Mouse (Mus musculus): ENCODE data around the gene Bcl2l11. TPM values are rescaled to one million over a fixed set of nuclear protein-coding genes. Genes with fewer than 3 reads are reported as not detected.
"Not testable (repeated sequence)": the region's sequence is repeated elsewhere in the genome, so short reads cannot be mapped to it uniquely, and the experiment has no call there.

The Bcl2l11 gene
- polyA plus RNA-seq, 1 experiment from 2014 or later = 29.9 TPM

DNA sequence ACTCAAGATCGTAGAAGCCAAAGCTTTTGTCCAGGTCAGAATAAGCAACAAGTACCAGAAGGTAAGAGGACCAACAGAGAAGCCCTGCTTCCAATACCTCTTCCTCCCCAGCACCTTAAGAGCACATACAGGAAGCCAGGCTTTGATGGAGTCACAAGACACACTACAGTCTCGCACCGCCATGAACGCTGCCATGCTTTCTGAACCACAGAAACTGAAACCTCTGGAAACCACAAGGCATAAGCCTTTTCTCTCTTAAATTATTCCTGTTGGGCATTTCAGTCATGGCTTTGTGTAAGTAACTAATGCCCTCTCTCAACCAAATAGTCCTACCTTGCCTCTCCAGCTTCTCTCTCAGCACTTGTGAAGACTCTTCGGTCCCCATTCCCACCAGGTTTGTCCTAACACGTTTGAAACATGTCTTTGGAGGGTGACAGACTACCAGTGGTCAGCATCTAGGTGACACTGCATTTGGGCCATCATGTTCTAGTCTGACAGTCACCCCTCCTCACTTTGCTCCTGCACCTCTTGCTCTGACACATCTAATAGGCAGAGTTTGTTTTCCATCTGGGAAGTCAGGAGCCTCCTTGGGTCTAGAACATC, 35.5 kb upstream of the Bcl2l11 start:
- H3K27me3 ChIP-seq = no peaks in the 10 kb centered on the region
- H3K9me3 ChIP-seq = no peaks in the 10 kb centered on the region
- no peak overlapping the region for H3K4me2 ChIP-seq
- H3K4me3 ChIP-seq (replicated peaks) = no peak overlapping the region
- ATAC-seq (ENCODE audit: insufficient number of reproducible peaks, insufficient read depth, low FRiP score, low TSS enrichment, low read depth) = no peak
- no peak overlapping the region for H3K27ac ChIP-seq
- peaks cover 9% of the 10 kb centered on the region; the same call in 1 of the 2 replicates for H3K4me1 ChIP-seq (replicated peaks)
- 87% methylated on average over 6 of the region's 6 CpGs for WGBS
- no peaks in the 10 kb centered on the region for H3K36me3 ChIP-seq
- no peak overlapping the region for H3K9ac ChIP-seq (replicated peaks)

DNA sequence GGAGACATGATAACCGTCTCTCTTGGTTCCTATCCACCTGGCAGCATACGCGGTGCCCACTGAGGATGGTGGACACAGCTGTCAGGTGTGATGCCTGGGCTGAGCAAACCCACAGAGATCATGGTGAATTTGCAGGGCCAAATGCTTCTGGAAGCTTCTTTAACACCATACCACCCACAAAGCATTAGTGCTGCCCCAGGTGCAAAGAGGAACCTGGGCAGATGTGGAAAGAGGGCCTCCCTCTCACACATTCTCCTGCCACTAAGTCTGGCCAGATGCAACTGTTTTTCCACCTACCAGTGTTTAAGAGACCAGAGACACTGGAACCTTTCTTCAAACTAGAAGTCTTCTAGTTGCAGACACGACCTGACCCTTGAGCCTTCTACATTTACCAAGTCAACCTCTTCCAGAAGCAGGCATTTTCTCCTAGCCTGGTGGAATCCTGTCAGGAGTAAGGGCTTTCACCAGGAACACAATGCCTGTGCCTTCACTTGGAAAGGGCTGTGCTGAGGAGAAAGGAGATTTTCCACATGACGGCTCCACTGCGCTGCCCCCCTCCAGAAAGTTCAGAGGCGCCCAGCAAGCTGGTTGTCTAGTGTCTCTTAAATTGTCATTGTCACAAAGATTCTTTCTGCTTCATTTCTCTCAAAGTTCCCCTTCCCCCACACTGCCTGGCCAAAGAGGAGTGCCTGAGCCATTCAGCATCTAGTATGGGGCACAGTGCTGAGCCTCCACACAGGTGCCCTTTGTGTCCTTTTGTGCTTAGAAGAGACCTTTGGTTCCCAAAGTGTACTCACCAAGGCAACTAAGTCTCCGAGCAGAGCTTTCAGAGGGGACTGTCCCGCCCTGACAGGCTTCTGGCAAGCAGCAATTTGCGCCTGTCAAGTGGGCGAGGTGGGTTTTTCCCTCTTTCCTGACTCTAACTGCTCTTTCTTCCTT, 34.1 kb upstream of the Bcl2l11 start:
- ATAC-seq (ENCODE audit: insufficient number of reproducible peaks, insufficient read depth, low FRiP score, low TSS enrichment, low read depth) = no peak
- no peaks in the 10 kb centered on the region for H3K36me3 ChIP-seq
- H3K4me2 ChIP-seq = no peak overlapping the region
- no peak overlapping the region for H3K27ac ChIP-seq
- H3K4me1 ChIP-seq (replicated peaks) = 0 out of 2 replicates have a peak, but pooled peaks cover 2% of the 10 kb centered on the region
- 85% methylated on average over 11 of the region's 11 CpGs for WGBS
- no peak overlapping the region for H3K4me3 ChIP-seq (replicated peaks)
- H3K9ac ChIP-seq (replicated peaks) = no peak overlapping the region
- no peaks in the 10 kb centered on the region for H3K27me3 ChIP-seq
- no peaks in the 10 kb centered on the region for H3K9me3 ChIP-seq

DNA sequence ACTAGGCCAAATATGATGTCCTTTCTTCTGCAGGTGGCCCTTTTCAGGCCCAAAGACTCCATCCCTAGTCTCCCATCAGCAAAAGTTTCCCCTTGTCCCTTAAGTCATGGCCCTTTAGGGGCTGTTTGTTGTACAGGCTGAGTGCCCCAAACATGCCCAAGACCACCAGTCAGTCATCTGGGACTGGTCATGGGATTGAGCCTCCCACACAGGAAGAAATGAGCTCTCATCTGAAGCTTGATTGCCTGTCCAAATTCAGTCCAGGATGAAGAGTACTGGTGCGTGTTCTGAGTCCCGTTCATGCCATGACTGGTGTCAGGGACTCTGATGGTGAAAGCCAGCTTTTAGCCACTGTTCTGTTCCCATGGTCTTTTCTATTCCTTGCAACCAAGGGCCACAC, 33.4 kb upstream of the Bcl2l11 start:
- no peak overlapping the region for H3K4me2 ChIP-seq
- no peak overlapping the region for H3K9ac ChIP-seq (replicated peaks)
- H3K36me3 ChIP-seq = no peaks in the 10 kb centered on the region
- no peak overlapping the region for H3K4me3 ChIP-seq (replicated peaks)
- H3K27ac ChIP-seq = no peak overlapping the region
- no peaks in the 10 kb centered on the region for H3K27me3 ChIP-seq
- no peaks in the 10 kb centered on the region for H3K9me3 ChIP-seq
- H3K4me1 ChIP-seq (replicated peaks) = no peaks in the 10 kb centered on the region
- ATAC-seq (ENCODE audit: insufficient number of reproducible peaks, insufficient read depth, low FRiP score, low TSS enrichment, low read depth) = no peak
- 95% methylated on average over 2 of the region's 2 CpGs for WGBS

DNA sequence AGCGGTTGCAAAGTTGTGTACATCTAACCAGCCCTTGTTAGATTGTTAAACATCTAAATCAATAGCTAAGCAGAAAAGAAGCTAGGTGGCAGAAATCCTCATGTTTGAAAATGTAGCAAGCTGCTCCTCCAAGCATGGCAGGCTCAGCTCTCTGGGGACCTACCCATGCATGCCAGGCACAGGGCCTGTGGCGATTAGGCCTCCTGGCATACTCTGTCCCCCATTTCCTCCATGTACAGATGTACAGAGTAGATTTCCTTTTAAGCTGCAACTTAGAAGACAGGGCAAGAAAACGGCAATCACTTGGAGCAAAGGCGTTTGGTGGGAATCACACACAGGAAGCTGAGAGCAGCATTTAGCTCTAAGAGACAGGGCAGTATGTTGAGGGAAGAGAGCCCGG, 31.6 kb upstream of the Bcl2l11 start:
- Histone ChIP-seq H3K4me1 (replicated peaks) (0 out of 2 replicates have a peak, but pooled peaks cover 3% of the 10 kb centered on the region), H3K9ac (replicated peaks) (no peak overlapping the region), H3K9me3 (no peaks in the 10 kb centered on the region), H3K4me3 (replicated peaks) (no peak overlapping the region), H3K36me3 (no peaks in the 10 kb centered on the region), H3K27ac (no peak overlapping the region), H3K4me2 (no peak overlapping the region), H3K27me3 (no peaks in the 10 kb centered on the region)
- ATAC-seq (ENCODE audit: insufficient number of reproducible peaks, insufficient read depth, low FRiP score, low TSS enrichment, low read depth) = no peak
- whole genome bisulfite sequencing = 82% methylated on average over 5 of the region's 5 CpGs

DNA sequence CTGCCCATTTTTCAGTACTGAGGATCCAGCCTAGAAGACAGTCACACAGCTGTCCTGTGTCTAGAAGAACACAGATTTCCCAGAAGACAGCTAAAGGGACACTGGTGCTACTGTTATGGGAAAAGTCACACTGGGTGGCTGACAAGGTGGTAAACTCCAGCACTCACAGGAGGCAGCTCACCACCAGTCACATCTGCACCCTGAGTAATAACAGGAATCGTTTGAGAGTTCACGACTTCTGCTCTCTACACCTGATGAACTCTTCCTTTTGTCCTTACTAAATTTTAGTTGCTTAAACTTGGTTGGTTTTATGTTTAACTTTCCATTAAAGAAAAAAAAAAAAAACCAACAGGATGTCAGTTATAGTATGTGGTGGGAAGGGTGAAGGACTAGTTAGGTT, 31.2 kb upstream of the Bcl2l11 start:
- Histone ChIP-seq H3K9me3 (no peaks in the 10 kb centered on the region), H3K27me3 (no peaks in the 10 kb centered on the region), H3K4me1 (replicated peaks) (0 out of 2 replicates have a peak, but pooled peaks cover 3% of the 10 kb centered on the region), H3K27ac (no peak overlapping the region), H3K36me3 (no peaks in the 10 kb centered on the region), H3K4me2 (no peak overlapping the region), H3K9ac (replicated peaks) (no peak overlapping the region), H3K4me3 (replicated peaks) (no peak overlapping the region)
- WGBS = 63% methylated on average over 2 of the region's 2 CpGs
- no peak for ATAC-seq (ENCODE audit: insufficient number of reproducible peaks, insufficient read depth, low FRiP score, low TSS enrichment, low read depth)

DNA sequence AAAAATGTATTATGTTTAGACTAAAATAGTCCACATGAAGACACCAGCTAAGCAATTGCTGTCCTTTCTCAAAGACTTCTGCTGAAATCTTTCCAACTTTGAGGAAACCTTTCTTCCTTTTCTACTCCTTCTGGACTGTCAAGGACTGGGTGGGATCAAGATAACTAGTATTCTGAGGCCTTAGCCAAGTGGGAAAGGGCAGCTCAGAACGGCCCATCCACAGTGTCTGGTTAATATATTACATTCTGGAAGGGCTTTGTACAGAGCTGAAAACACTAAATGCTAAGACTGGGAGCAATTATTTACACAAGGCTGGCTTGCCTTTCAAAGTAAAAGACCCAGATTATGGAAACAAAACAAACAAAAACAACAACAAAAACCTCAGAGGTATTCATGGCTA, 30.6 kb upstream of the Bcl2l11 start:
- H3K9ac ChIP-seq (replicated peaks) = no peak overlapping the region
- H3K27me3 ChIP-seq = no peaks in the 10 kb centered on the region
- H3K36me3 ChIP-seq = no peaks in the 10 kb centered on the region
- WGBS = 36% methylated on average over 1 of the region's 1 CpGs
- no peak overlapping the region for H3K4me2 ChIP-seq
- no peak overlapping the region for H3K4me3 ChIP-seq (replicated peaks)
- no peak for ATAC-seq (ENCODE audit: insufficient number of reproducible peaks, insufficient read depth, low FRiP score, low TSS enrichment, low read depth)
- no peaks in the 10 kb centered on the region for H3K9me3 ChIP-seq
- no peak overlapping the region for H3K27ac ChIP-seq
- 0 out of 2 replicates have a peak, but pooled peaks cover 3% of the 10 kb centered on the region for H3K4me1 ChIP-seq (replicated peaks)

DNA sequence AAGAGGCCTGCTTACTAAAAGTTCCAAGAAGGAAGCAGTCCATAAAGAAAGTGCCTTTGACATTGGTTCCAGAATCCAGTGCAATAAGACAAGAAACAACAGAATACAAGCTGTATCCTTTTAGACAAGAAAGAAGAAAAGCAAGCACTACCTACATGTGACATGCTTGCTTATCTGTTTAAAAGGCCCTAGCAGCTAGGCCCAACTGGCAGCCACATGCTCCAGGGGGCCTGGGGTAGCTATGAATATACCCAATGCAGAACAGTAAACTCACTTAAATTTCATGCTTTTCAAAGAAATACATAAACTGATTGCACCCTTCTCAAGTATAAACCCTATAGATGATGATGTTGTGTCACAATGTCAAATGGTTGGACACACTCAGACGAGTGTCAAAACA, 29.8 kb upstream of the Bcl2l11 start:
- Histone ChIP-seq H3K9ac (replicated peaks) (no peak overlapping the region), H3K4me1 (replicated peaks) (0 out of 2 replicates have a peak, but pooled peaks cover 3% of the 10 kb centered on the region), H3K36me3 (no peaks in the 10 kb centered on the region), H3K4me2 (no peak overlapping the region), H3K27ac (no peak overlapping the region), H3K9me3 (no peaks in the 10 kb centered on the region), H3K27me3 (no peaks in the 10 kb centered on the region), H3K4me3 (replicated peaks) (no peak overlapping the region)
- ATAC-seq (ENCODE audit: insufficient number of reproducible peaks, insufficient read depth, low FRiP score, low TSS enrichment, low read depth) = no peak
- 89% methylated on average over 1 of the region's 1 CpGs for WGBS

DNA sequence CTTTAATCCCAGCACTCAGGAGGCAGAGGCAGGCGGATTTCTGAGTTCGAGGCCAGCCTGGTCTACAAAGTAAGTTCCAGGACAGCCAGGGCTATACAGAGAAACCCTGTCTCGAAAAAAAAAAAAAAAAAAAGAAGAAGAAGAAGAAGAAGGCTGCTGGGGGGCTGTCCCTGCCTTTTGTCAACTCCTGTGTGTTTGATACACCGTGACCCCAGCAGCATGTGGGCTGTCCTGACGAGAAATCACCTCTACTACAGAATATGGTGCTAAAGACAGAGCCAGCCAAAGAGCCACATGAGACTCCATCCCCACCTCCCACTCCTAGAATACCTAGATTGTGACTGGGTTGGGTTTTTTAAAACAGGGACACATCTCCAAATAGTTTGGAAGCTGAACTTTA, 27.7 kb upstream of the Bcl2l11 start:
- WGBS = 89% methylated on average over 4 of the region's 5 CpGs
- H3K4me1 ChIP-seq (replicated peaks); H3K9me3 ChIP-seq; H3K4me3 ChIP-seq (replicated peaks); ATAC-seq (ENCODE audit: insufficient number of reproducible peaks, insufficient read depth, low FRiP score, low TSS enrichment, low read depth); H3K27ac ChIP-seq; H3K4me2 ChIP-seq; H3K9ac ChIP-seq (replicated peaks); H3K36me3 ChIP-seq; H3K27me3 ChIP-seq: not testable (repeated sequence)

DNA sequence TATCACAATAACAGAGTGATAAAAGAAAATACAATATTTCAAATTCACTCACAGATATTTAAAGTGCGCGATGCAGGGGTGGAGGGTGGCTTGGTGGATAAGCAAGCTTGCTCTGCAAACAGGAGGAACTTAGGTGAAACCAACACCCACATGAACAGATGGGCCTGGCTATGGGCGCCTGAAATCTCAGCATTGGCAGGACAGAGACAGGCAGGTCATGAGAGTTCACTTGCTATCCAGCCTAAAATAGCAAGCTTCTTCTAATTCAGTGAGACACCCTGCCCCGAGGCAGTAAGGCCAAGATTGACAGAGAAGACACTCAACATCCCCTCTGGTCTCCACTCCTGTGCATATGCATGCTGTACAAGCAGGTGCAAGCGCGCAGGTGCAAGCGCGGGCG, 23.8 kb upstream of the Bcl2l11 start:
- peaks cover 6% of the 10 kb centered on the region; the same call in 1 of the 2 replicates for H3K4me1 ChIP-seq (replicated peaks)
- H3K9ac ChIP-seq (replicated peaks) = no peak overlapping the region
- H3K4me2 ChIP-seq = no peak overlapping the region
- H3K27ac ChIP-seq = no peak overlapping the region
- WGBS = 91% methylated on average over 9 of the region's 9 CpGs
- no peaks in the 10 kb centered on the region for H3K36me3 ChIP-seq
- ATAC-seq (ENCODE audit: insufficient number of reproducible peaks, insufficient read depth, low FRiP score, low TSS enrichment, low read depth) = no peak
- H3K27me3 ChIP-seq = no peaks in the 10 kb centered on the region
- no peaks in the 10 kb centered on the region for H3K9me3 ChIP-seq
- H3K4me3 ChIP-seq (replicated peaks) = no peak overlapping the region

DNA sequence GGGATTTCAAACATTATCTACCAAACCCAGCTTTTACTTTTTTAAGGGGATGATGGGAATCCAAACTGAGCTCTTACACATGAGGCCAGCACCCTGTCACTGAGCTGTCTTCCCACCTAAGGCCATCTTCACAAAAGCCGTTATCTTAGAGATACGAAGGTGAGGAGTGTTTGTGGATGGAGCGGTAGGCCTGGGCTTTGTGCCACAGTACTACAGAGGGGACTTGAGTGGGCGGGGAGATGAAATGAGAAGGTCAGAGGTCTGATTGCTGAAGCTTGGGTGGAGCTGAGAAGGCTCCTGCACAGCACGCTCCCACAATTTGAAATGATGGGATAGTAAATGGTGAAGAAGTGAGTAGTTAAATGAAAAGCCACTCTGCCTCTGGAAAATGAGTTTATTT, 21.0 kb upstream of the Bcl2l11 start:
- H3K4me3 ChIP-seq (replicated peaks) = no peak overlapping the region
- 83% methylated on average over 5 of the region's 5 CpGs for WGBS
- ATAC-seq (ENCODE audit: insufficient number of reproducible peaks, insufficient read depth, low FRiP score, low TSS enrichment, low read depth) = no peak

DNA sequence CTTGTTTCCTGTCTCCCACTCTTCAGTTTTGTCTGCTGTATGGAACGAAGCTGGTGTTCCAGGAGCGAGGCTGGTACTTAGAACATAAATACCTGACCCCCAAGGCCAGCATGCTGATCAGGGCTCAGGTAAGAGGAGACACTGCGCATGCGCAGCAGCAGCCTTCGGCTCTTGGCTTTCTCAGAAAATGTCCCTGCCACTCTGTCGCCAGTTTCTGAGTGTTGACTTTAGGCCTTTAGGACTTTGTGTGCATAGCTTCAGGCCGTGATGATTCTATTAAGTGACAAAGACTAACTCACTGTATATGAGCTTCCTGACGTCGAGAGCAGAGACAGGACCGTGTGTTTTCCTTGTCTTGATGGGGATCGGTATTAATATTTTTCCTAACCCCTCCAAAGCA, 20.2 kb upstream of the Bcl2l11 start:
- H3K4me1 ChIP-seq (replicated peaks) = peaks cover 3% of the 10 kb centered on the region; the same call in 1 of the 2 replicates
- 83% methylated on average over 11 of the region's 11 CpGs for WGBS

More for the DNA sequence above, 21.0 kb upstream of the Bcl2l11 start:
- Histone ChIP-seq H3K27me3 (no peaks in the 10 kb centered on the region), H3K9ac (replicated peaks) (no peak overlapping the region), H3K4me2 (no peak overlapping the region), H3K36me3 (no peaks in the 10 kb centered on the region), H3K27ac (no peak overlapping the region), H3K4me1 (replicated peaks) (peaks cover 3% of the 10 kb centered on the region; the same call in 1 of the 2 replicates), H3K9me3 (no peaks in the 10 kb centered on the region; the same call in 1 of the 2 replicates)

More for the DNA sequence above, 20.2 kb upstream of the Bcl2l11 start:
- H3K9ac ChIP-seq (replicated peaks) = no peak overlapping the region
- H3K9me3 ChIP-seq = no peaks in the 10 kb centered on the region; the same call in 1 of the 2 replicates
- no peak overlapping the region for H3K4me2 ChIP-seq
- H3K27me3 ChIP-seq = no peaks in the 10 kb centered on the region
- no peaks in the 10 kb centered on the region for H3K36me3 ChIP-seq
- no peak for ATAC-seq (ENCODE audit: insufficient number of reproducible peaks, insufficient read depth, low FRiP score, low TSS enrichment, low read depth)
- no peak overlapping the region for H3K27ac ChIP-seq
- no peak overlapping the region for H3K4me3 ChIP-seq (replicated peaks)

All from limb, embryonic 12.5 days (tissue).